Mouse (Mus musculus) left cerebral cortex, adult 6 months (tissue): Measurements from ENCODE around the gene Lhb. TPM values are rescaled to one million over a fixed set of nuclear protein-coding genes. Genes with fewer than 3 reads are reported as not detected.

ENCODE experiments used
- long read RNA-seq, 2 experiments: library from polyadenylated mRNA; unstranded; transcript quantifications; one replicate each; pipeline ENCODE4 v2.0.0; 2019 to 2020
- polyA plus RNA-seq: library from polyadenylated mRNA; unstranded; fragments of <200 nt; fragmentation: Nextera tagmentation; gene quantifications from 2 replicates; pipeline ENCODE4 v1.2.3, GENCODE M21; 2021

Gene Lhb
- 0.19 TPM in 1 of 2 replicates, not detected in the other for polyA plus RNA-seq
- long read RNA-seq, experiment 1, result 0 reads
- long read RNA-seq, experiment 2, result 0 reads

DNA sequence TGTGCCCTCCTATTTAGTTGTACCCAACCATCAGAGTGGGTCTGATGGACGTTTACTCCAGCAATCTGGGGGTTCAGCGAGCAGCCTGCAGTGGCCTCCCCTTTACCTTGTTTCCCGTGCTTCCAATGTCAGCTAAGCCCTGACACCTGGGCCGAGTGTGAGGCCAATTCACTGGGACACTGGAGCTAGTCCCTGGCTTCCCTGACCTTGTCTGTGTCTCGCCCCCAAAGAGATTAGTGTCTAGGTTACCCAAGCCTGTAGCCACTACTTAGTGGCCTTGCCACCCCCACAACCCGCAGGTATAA, at the start of gene Lhb:
Gene Lhb (plus strand): TSS at position 206 of the 305 bp plus-strand sequence.

DNA sequence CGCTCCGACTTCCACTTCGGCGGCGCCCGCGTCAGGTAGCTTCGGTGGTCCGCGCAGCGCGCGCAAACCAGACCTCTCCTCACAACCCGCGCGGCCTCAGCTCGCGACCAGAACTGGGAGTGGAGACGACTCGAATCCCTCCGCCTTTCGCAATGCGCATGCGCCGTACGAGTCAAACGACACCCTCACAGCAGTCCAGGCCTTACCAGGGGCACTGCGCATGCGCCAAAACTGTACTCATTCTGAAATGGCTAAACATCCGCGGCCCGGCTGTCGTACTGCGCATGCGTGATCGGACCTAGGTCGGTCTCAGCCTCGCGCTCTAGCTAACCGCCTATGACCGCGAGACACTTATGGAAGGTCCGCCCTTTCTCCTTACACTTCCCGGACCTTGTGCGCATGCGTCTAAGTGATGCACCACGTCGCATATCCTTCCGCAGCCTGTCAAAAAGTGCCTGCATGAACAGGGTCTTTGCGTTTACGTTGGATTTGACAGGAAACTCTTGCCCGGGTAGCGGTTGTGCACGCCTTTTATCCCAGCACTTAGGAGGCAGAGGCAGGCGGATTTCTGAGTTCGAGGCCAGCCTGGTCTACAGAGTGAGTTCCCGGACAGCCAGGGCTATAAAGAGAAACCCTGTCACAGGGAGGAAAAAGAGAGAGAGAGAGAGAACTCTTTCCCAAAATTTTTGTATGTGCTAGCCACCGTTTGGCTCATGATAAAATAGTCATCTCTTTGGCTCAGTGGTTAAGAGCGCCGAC, 24.9 kb upstream of the Lhb start, which contains the start of gene Snrnp70:
Gene Snrnp70 (minus strand): TSS at position 165 of the 759 bp plus-strand sequence.

DNA sequence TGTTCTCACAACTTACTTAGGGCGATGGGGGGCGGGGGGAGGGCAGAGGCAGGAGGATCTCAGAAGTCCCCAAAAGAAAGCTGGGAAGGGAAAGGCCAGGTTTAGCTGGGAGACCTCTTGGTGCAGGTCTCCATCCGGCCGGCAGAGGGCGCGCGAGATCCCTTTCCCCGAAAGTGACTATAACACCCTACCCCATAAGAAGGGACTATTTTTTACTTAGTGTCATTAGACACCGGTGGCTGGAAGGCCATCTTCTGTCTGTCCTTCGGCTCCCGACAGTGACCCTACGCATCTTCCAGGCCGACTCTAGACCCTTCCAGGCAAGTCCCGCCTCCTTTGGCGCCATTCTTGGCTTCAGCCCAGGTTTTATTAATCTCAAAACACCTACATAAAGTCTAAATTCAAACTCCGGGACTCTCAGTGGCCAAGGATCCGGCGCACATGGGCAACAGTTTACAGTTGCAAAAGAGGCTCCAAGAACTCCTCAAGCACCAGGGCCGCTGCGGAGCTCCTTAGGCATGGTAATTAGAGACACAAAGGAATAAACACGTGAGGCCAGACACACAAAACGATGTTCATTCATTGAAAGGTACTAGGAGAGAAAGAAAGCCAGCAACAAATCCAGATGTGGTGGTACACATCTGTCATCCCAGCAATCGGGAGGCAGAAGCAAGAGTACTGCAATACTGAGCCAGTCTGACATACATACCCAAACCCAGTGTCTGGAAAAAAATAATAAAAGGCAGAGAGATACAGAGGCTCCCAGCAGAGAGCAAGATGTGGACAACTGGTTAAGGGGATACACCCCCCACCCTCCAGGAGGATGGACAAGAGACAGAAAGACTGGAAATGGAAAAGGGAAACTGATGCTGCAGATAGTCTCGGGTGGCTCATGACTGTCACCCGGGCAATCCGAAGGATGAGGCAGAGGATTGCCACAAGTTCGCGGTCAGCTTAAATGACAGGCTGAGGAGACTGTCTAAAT, 15.2 kb upstream of the Lhb start, which contains the start of gene Kcna7:
Gene Kcna7 (plus strand): TSS at position 563 of the 985 bp plus-strand sequence.

DNA sequence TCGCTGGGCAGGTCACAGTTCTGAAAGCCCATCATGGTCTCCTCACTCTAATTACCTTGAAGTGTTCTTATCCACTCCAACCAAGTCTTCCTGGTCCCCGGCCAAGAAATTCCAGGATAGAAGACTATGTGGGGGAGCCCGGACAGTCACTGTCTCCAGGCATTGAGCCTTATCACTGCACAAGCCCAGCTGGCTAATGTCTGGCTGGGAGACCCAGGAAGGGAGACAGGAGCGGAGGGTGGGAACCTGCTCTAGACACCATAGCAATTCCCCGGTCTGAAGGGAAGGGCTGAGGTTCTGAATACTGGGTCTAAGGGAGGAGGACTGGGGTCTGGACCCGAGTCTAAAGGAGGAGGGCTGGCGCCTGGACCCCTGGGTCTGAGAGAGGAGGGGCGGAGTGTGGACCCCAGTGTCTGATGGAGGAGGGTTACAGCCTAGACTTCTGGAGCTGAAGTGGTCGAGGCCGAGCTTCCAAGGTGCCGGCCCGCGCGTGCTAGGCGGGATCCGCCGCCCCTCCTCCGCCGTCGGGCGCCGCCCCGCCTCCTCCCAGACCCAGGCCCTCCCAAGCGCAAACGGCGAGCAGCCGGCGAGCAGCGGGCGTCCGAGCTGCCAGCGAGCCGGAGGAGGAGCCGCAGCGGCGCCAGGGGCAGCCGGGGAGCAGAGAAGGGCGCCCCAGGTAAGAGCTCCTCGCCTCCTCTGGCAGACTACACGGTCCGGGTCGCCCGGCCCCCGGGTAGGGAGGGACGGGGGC, 7.3 kb upstream of the Lhb start, which contains the start of gene Ntf5:
Gene Ntf5 (plus strand): TSS at position 583 of the 751 bp plus-strand sequence.

DNA sequence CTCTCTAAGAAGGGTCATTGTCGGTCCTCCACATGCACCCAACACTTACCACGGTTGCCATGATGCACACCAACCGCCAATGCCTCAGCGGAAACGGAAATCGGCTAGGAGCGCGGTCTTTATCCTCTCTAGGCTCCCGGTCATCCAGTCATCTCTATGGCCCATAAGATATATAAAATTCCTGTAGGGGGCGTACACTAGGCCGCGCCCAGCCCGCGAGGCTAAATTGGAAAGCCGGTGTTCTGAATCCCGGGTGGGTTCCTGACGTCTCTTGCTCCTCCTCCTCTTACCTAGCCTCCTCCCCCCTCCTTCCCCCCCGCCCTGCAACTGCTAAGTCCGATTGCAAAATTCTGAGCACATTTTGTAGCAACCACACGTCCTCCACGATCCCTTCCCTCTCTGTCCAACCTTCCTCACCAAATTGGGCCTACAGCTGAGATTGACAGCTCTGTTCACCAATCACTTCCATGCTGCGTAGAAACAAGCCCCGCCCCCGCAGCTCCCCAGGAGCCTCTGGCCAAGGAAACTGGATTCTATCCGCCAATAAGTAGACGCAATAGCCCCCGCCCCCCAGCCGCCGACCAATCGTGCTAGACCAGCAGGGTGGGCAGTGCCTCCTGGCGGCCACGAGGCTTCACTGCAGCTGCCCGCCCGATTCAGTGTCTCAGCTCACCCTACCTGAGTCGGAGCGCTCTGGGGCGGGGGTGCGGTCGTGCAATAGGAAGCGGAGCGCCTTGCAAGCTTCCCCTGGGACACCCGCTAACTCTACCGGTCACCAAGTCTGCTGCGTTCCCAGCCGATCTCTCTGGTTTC, 13.8 kb downstream of the Lhb start, which contains the start of gene Gys1:
Gene Gys1 (plus strand): TSS at position 642 of the 813 bp plus-strand sequence.

DNA sequence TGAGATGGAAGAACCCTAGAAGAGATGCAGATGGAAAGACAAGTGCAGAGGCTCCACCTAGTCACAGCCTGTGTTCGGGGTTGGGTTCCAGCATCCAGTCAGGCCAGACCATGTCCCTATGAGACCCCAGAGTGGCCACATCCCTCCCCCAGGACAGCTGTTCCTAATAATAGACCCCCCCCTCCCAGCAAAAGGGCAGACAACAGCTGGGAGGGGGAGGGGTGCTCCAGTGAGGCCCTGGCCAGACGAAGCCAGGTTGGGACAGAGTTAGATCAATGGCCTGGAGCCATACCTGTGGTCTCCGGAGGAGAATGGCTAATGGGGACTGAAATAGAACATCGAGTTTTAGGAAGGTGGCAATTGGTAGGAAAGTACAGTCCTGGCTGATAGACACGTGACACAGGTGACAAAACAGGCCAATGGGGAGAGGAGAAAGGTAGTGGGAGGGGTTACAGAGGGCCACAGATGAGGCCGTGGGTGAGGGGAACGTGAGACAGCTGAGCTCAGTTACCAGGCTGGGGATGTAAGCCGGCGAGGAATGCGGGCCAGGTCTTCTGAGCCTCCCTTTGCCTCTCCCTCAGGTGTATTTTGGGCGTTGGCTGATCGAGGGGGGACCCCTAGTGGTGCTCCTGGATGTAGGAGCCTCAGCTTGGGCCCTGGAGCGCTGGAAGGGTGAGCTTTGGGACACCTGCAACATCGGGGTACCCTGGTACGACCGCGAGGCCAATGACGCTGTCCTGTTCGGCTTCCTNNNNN, 17.1 kb downstream of the Lhb start, which contains the start of gene Ruvbl2:
Gene Ruvbl2 (minus strand): TSS at position 576 of the 756 bp plus-strand sequence.

DNA sequence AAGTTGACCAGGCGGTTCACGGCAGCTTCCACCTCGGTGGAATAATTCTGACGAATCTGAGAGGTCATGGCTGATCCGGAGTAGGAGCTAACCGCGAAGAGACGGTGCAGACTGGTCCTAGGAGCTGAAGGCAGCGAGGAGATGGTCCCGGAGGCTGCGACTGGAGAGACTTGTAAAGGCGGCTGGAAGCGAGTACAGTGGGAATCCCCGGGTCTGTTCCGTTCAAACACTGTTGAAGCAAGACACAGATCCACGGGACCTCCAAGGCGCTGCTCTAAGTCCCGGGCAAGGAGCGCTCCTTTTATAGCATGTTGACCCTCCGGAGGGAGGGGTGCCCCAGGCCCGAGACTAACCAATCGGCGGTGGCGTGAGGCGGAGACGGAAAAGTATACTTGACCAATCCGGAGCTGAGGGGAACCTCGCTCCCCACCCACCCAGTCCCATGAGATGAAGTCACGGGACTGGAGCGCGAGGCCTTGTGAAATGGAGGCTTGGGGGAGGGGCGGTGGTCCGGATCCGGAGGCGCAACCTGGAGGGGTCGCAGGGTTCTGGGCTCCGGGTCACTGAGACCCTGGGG, 39.0 kb downstream of the Lhb start, which contains the start of gene Ftl1:
Gene Ftl1 (minus strand): TSS at position 321 of the 577 bp plus-strand sequence.

DNA sequence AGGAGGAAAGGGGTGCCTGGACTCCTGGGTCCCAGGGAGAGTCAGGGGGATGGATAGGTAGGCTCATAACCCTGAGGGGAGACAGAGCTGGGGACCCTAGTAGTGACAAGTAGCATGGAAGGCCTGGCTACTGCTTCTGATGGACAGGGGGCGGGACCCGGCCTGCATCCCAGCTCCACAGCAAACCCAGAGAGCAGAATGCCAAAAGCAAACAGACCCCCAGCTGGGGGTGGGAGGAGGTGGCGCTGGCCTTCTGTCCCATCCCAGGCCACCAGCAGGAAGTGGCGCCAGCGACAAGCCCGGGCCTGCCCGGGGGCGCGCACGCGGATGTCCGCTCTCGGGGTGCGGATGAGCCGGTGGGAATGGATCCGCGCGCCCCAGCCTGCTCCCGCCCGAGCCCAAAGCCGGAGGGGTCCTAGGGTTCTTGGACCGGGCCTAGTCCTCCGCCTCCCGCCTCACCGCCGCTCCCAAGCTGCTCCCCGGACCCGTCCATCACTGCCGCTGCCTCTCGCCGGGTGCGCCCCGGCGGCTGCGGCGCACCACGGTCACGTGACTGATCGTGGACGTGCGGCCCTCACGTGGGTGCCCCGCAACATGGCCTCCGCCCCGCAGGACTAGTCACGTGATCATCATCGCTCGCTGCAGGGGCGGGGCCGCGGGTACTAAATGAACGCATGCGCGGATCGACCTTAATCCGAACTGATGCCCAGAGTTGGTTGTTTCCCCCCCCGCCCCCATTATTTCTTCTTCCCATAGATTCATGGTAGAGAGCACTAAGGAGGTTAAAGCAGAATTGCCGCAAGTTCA, 45.9 kb downstream of the Lhb start, which contains the start of gene Bax:
Gene Bax (minus strand): TSS at position 616 of the 807 bp plus-strand sequence.

Other genes starting within 250 kb of the Lhb start
- gene Gfy, start 241.3 kb upstream of the Lhb start, polyA plus RNA-seq, result 0.05 TPM in 1 of 2 replicates, not detected in the other
- gene Pth2, start 239.8 kb upstream of the Lhb start, polyA plus RNA-seq, result not detected in 2 replicates
- 3.6 and 4.4 TPM in 2 replicates for gene Ccdc155, start 215.9 kb upstream of the Lhb start, polyA plus RNA-seq
- gene Dkkl1, start 208.7 kb upstream of the Lhb start, polyA plus RNA-seq, result 41.8 and 55.2 TPM in 2 replicates
- 0.40 and 2.1 TPM in 2 replicates for gene Tead2, start 205.1 kb upstream of the Lhb start, polyA plus RNA-seq
- gene Cd37, start 181.7 kb upstream of the Lhb start, polyA plus RNA-seq, result 9.9 and 10.6 TPM in 2 replicates
- 1.1 and 1.6 TPM in 2 replicates for gene Slc6a16, start 179.7 kb upstream of the Lhb start, polyA plus RNA-seq
- gene Slc6a21, start 143.3 kb upstream of the Lhb start, polyA plus RNA-seq, result not detected in 2 replicates
- gene Trpm4, start 87.0 kb upstream of the Lhb start, polyA plus RNA-seq, result 9.2 and 15.2 TPM in 2 replicates
- 0.05 and 0.11 TPM in 2 replicates for gene Hrc, start 85.5 kb upstream of the Lhb start, polyA plus RNA-seq
- gene Ppfia3, start 53.8 kb upstream of the Lhb start, polyA plus RNA-seq, result 11.0 and 32.9 TPM in 2 replicates
- gene Lin7b, start 50.2 kb upstream of the Lhb start, polyA plus RNA-seq, result 270 and 272 TPM in 2 replicates
- gene Snrnp70, start 25.1 kb upstream of the Lhb start, polyA plus RNA-seq, result 34.4 and 37.7 TPM in 2 replicates
- gene Kcna7, start 15.2 kb upstream of the Lhb start, polyA plus RNA-seq, result not detected in 2 replicates
- 0.10 TPM in 1 of 2 replicates, not detected in the other for gene Ntf5, start 7.1 kb upstream of the Lhb start, polyA plus RNA-seq
- 8.9 and 9.1 TPM in 2 replicates for gene Gys1, start 14.0 kb downstream of the Lhb start, polyA plus RNA-seq
- 34.4 and 45.9 TPM in 2 replicates for gene Ruvbl2, start 17.3 kb downstream of the Lhb start, polyA plus RNA-seq
- 1,322 and 1,591 TPM in 2 replicates for gene Ftl1, start 39.1 kb downstream of the Lhb start, polyA plus RNA-seq
- gene Bax, start 46.1 kb downstream of the Lhb start, polyA plus RNA-seq, result 94.9 and 121 TPM in 2 replicates
- 0.08 and 0.17 TPM in 2 replicates for gene Tulp2, start 61.1 kb downstream of the Lhb start, polyA plus RNA-seq
- not detected in 2 replicates for gene Gm45808, start 66.0 kb downstream of the Lhb start, polyA plus RNA-seq
- gene Dhdh, start 68.0 kb downstream of the Lhb start, polyA plus RNA-seq, result 3.8 TPM in 2 replicates
- gene Nucb1, start 89.6 kb downstream of the Lhb start, polyA plus RNA-seq, result 48.4 and 64.7 TPM in 2 replicates
- gene Ppp1r15a, start 105.4 kb downstream of the Lhb start, polyA plus RNA-seq, result 18.3 and 18.8 TPM in 2 replicates
- gene Plekha4, start 105.5 kb downstream of the Lhb start, polyA plus RNA-seq, result 3.8 and 7.2 TPM in 2 replicates
- gene Hsd17b14, start 134.1 kb downstream of the Lhb start, polyA plus RNA-seq, result 0.36 and 0.38 TPM in 2 replicates
- 6.9 and 8.4 TPM in 2 replicates for gene Bcat2, start 149.3 kb downstream of the Lhb start, polyA plus RNA-seq
- gene Fgf21, start 194.7 kb downstream of the Lhb start, polyA plus RNA-seq, result 0.22 and 0.24 TPM in 2 replicates
- gene Fut1, start 196.5 kb downstream of the Lhb start, polyA plus RNA-seq, result 0.06 and 0.07 TPM in 2 replicates
- not detected in 2 replicates for gene Izumo1, start 201.0 kb downstream of the Lhb start, polyA plus RNA-seq
- 1.8 and 2.5 TPM in 2 replicates for gene Rasip1, start 206.7 kb downstream of the Lhb start, polyA plus RNA-seq
- gene Mamstr, start 219.2 kb downstream of the Lhb start, polyA plus RNA-seq, result 0.89 and 2.4 TPM in 2 replicates
- gene Fut2, start 245.6 kb downstream of the Lhb start, polyA plus RNA-seq, result 0.06 and 0.09 TPM in 2 replicates